Mouse (Mus musculus) right cerebral cortex, postnatal 25 days (tissue): ENCODE results near the gene Arfip1.

ENCODE experiments used
- DNase-seq: peaks from one replicate; pipeline ENCODE4 v3.0.0; 2022

Arfip1 gene

GRCm38 (mm10) chr3:84447803-84448202, 134.6 kb downstream of the Arfip1 start:
- DNase-seq: no peak
